ENCODE assay signal across 9 mouse cellular contexts in the genomic region with DNA sequence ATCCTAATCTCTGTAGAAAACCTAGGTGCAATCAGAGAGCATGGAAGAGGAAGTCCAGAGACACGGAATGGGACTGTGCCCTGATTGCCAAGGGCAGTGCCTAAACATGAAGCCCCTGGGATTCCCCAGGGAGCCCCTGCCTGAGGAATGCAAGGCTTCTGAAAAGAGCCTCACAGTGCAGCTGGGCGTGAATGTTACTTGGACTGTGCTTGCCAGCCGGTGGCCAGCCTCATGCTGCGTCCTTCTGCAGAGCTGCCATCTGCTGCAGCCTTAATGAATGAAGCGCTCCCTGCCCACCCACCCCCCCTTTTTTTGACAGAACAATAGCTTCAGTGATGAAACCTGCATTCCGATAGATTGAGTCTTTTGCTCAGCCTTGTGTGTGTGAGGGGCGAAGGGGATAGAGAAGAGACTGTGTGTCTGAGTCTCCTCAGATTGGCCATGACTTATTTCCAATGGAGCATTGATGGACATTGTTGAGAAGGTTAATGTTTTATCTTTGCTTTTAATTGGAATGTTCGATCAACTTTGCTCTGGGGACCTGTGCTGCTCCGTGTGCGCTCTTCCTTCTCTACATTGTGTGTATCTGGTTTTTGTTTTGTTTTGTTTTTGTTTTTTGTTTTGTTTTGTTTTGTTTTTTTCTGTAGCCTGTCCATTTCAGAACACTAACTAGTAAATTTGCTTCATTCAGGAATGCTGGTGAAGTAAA. TPM values are rescaled to one million over a fixed set of nuclear protein-coding genes. Genes with fewer than 3 reads are reported as not detected.
DNase-seq lines count a peak whose midpoint lies in the region; ATAC-seq and TF ChIP-seq lines count a peak whose summit lies in the region.
"Had no signal": no experiment of that assay in that cellular context is flagged by ENCODE, and none has a peak within 500 bp of the region (broad histone marks: within the 10 kb centered on the region; RNA-seq: fewer than 3 reads in every experiment).

No protein-coding gene starts in this region.

- no peak for DNase-seq in heart, adult 2 months
- DNase-seq in cerebellum, adult 9-11 months = peak; percentile 45
- DNase-seq in hindbrain, embryonic 10.5 days (ENCODE audit: low spot score) = peak; percentile 91
- DNase-seq in left cerebral cortex, postnatal 25 days (ENCODE audit: low spot score in 2 of 2) = peak; percentile 28 to 43
- peak; percentile 57 for DNase-seq in right cerebral cortex, postnatal 4 days
- DNase-seq in ovary, postnatal 10 days (ENCODE audit: low spot score) = no peak
- no peak for DNase-seq in urinary bladder, adult 2 months (ENCODE audit: low spot score)

- intact Hi-C loops in heart, adult 2 months (cut with DNase I) = no loop called here
- intact Hi-C loops in left cerebral cortex, postnatal 25 days (cut with DNase I) = no loop called here

- H3K79me2 ChIP-seq in heart, adult 2 months (replicated peaks; ENCODE audit: control insufficient read depth, insufficient read depth, low read length) = no peaks in the 10 kb centered on the region

- 12% methylated on average over 10 of the region's 10 CpGs for WGBS in heart, embryonic 14.5 days
- 23% methylated on average over 10 of the region's 10 CpGs for WGBS in heart, adult 2 months
- 4% methylated on average over 10 of the region's 10 CpGs for WGBS in hindbrain, embryonic 10.5 days

- H3K4me2 ChIP-seq in heart, embryonic 14.5 days (ENCODE audit: low read length) = peak overlapping the region; percentile 32

- no peak overlapping the region for H3K9ac ChIP-seq in heart, embryonic 14.5 days (ENCODE audit: low read length)
- no peak overlapping the region for H3K9ac ChIP-seq in heart, adult 2 months (ENCODE audit: low read depth, low read length)

- no peaks in the 10 kb centered on the region for H3K36me3 ChIP-seq in heart, embryonic 14.5 days (ENCODE audit: control insufficient read depth, insufficient read depth, low read length)
- no peaks in the 10 kb centered on the region for H3K36me3 ChIP-seq in heart, adult 2 months (ENCODE audit: control insufficient read depth, insufficient read depth, low read length)
- no peaks in the 10 kb centered on the region for H3K36me3 ChIP-seq in hindbrain, embryonic 10.5 days

- no peak for TF ChIP-seq CTCF in heart, adult 2 months (IDR thresholded peaks at IDR 0.05)

- TF ChIP-seq POLR2A in heart, adult 2 months (IDR thresholded peaks at IDR 0.05; ENCODE audit: insufficient read depth, low read depth, low read length) = no peak

- H3K4me1 ChIP-seq in heart, embryonic 14.5 days (ENCODE audit: control insufficient read depth in 2 of 2, insufficient read depth in 2 of 2, low read length in 2 of 2) = peaks cover 0 to 7% of the 10 kb centered on the region in 2 experiments; a peak in 3 of 4 replicates
- no peaks in the 10 kb centered on the region for H3K4me1 ChIP-seq in heart, adult 2 months (ENCODE audit: control insufficient read depth, insufficient read depth, low read length)
- peaks cover 20% of the 10 kb centered on the region for H3K4me1 ChIP-seq in hindbrain, embryonic 10.5 days (replicated peaks)

- TF ChIP-seq EP300 in heart, adult 2 months (IDR thresholded peaks at IDR 0.05; ENCODE audit: insufficient read depth, low read depth, low read length) = no peak

- H3K4me3 ChIP-seq in heart, embryonic 14.5 days (ENCODE audit: control insufficient read depth in 1 of 2, insufficient read depth in 1 of 2, low read depth in 1 of 2, low read length in 2 of 2) = no peak overlapping the region
- H3K4me3 ChIP-seq in heart, adult 2 months = no peak overlapping the region
- peak overlapping the region; percentile 26 for H3K4me3 ChIP-seq in hindbrain, embryonic 10.5 days

- H3K27ac ChIP-seq in heart, embryonic 14.5 days (replicated peaks in 1 of 2; ENCODE audit: control insufficient read depth in 1 of 2, insufficient read depth in 1 of 2, low read depth in 2 of 2, low read length in 2 of 2) = no peak overlapping the region
- H3K27ac ChIP-seq in heart, adult 2 months = no peak overlapping the region
- peak overlapping the region; percentile 84 for H3K27ac ChIP-seq in hindbrain, embryonic 10.5 days

- H3K27me3 ChIP-seq in heart, embryonic 14.5 days (ENCODE audit: control insufficient read depth, insufficient read depth, low read length) = no peaks in the 10 kb centered on the region
- H3K27me3 ChIP-seq in heart, adult 2 months (ENCODE audit: control insufficient read depth, insufficient read depth, low read length) = no peaks in the 10 kb centered on the region
- no peaks in the 10 kb centered on the region for H3K27me3 ChIP-seq in hindbrain, embryonic 10.5 days (ENCODE audit: insufficient read depth, poor library complexity, severe bottlenecking)

- no peaks in the 10 kb centered on the region for H3K9me3 ChIP-seq in heart, embryonic 14.5 days (ENCODE audit: control insufficient read depth, low read length)
- H3K9me3 ChIP-seq in hindbrain, embryonic 10.5 days = no peaks in the 10 kb centered on the region

- no peak for ATAC-seq in heart, embryonic 14.5 days (ENCODE audit: insufficient number of reproducible peaks, insufficient read depth, low FRiP score, low read depth)

RNA-seq across cellular contexts. Expression of a gene that starts 52.5 kb away (rescaled TPM):
- polyA plus RNA-seq in heart, embryonic 14.5 days (2014; fragmentation: Nextera tagmentation; extraction: Ambion mirVana) = 1.1 and 1.2 TPM in 2 replicates
- total RNA-seq in heart, adult 2 months (2021) = under 1 TPM; 0.73 to 0.80 TPM
- polyA plus RNA-seq in heart, adult 2 months (2012; rRNA removed) = 0.57 and 1.1 TPM in 2 replicates
- 8.4 and 12.6 TPM in 2 replicates for polyA plus RNA-seq in hindbrain, embryonic 10.5 days (2016; fragmentation: Nextera tagmentation; extraction: Ambion mirVana)
- total RNA-seq in left cerebral cortex, postnatal 25 days (2021) = 10 to 100 TPM; 46.8 to 49.3 TPM
- 1.9 and 2.1 TPM in 2 replicates for polyA plus RNA-seq in urinary bladder, adult 2 months (2012; rRNA removed)
- total RNA-seq: neutrophil, adult 5-6 weeks had no signal

Comparison
In these comparisons a context has a peak if more than half of its experiments do, and no peak if none do; other contexts are left out.
1. DNase-seq: peak in cerebellum, adult 9-11 months (single experiment), hindbrain, embryonic 10.5 days (single experiment), left cerebral cortex, postnatal 25 days (2 of 2) and right cerebral cortex, postnatal 4 days (single experiment); none in heart, adult 2 months (0 of 2), ovary, postnatal 10 days (single experiment) and urinary bladder, adult 2 months (single experiment).